Mouse (Mus musculus) kidney, embryonic 14.5 days (tissue): ENCODE data around the gene Tet3. TPM values are rescaled to one million over a fixed set of nuclear protein-coding genes. Genes with fewer than 3 reads are reported as not detected.

ENCODE experiments used
- ATAC-seq: fragments of 200-750 bp; cut with Nextera tagmentation; 2 replicates; pipeline ENCODE4 v1.8.0; 2017; ENCODE audit warnings: moderate number of reproducible peaks, mild to moderate bottlenecking, moderate TSS enrichment, moderate library complexity; ENCODE audit not compliant: low FRiP score, low TSS enrichment
- H3K27ac ChIP-seq: fragments of 300-500 bp; sonication (generic); 2 replicates; pipeline ENCODE4 v1.5.1; 2014; ENCODE audit warnings: low read depth, mild to moderate bottlenecking, low read length, moderate library complexity, mixed read lengths
- H3K27me3 ChIP-seq: fragments of 300-500 bp; sonication (generic); 2 replicates; pipeline ENCODE4 v1.6.1; 2014; ENCODE audit warnings: mild to moderate bottlenecking, low read length; ENCODE audit not compliant: control insufficient read depth, insufficient read depth
- H3K36me3 ChIP-seq: fragments of 300-500 bp; sonication (generic); 2 replicates; pipeline ENCODE4 v1.6.1; 2014; ENCODE audit warnings: low read length, mixed read lengths; ENCODE audit not compliant: control insufficient read depth, insufficient read depth
- H3K4me1 ChIP-seq: fragments of 300-500 bp; sonication (generic); 2 replicates; pipeline ENCODE4 v1.6.1; 2014; ENCODE audit warnings: low read length, mixed read lengths; ENCODE audit not compliant: control insufficient read depth, insufficient read depth
- H3K4me2 ChIP-seq: fragments of 300-500 bp; sonication (generic); replicated peaks from 2 replicates; pipeline ENCODE4 v1.6.1; 2014; ENCODE audit warnings: low read depth, mild to moderate bottlenecking, low read length
- H3K4me3 ChIP-seq: fragments of 300-500 bp; sonication (generic); 2 replicates; pipeline ENCODE4 v1.5.1; 2014; ENCODE audit warnings: mild to moderate bottlenecking, low read length
- H3K9ac ChIP-seq: fragments of 300-500 bp; sonication (generic); 2 replicates; pipeline ENCODE4 v1.6.1; 2014; ENCODE audit warnings: low read depth, mild to moderate bottlenecking, low read length, moderate library complexity
- H3K9me3 ChIP-seq: fragments of 300-500 bp; sonication (generic); 2 replicates; pipeline ENCODE4 v1.6.1; 2016; ENCODE audit warnings: low read length; ENCODE audit not compliant: control insufficient read depth
- WGBS: fragments of 180-500 bp; shearing (Covaris S2); extraction: QIAGEN DNeasy Blood & Tissue Kit; methylation state at CpG from one replicate; pipeline ENCODE4 v1.1.7; 2014; 5-methylcytosine and 5-hydroxymethylcytosine counted together
- polyA plus RNA-seq: library from polyadenylated mRNA; unstranded; fragments of >200 nt; fragmentation: Nextera tagmentation; extraction: Ambion mirVana; gene quantifications from 2 replicates; pipeline ENCODE4 v1.2.1, GENCODE M21; 2014

Gene Tet3
- polyA plus RNA-seq, 1 experiment from 2014 or later = 48.6 TPM

- H3K36me3 ChIP-seq = peaks cover 62% of the 10 kb centered on the region
- H3K4me1 ChIP-seq = no peaks in the 10 kb centered on the region
- no peaks in the 10 kb centered on the region for H3K9me3 ChIP-seq
- H3K4me2 ChIP-seq = no peak overlapping the region
- no peak overlapping the region for H3K9ac ChIP-seq
- no peaks in the 10 kb centered on the region for H3K27me3 ChIP-seq
- H3K4me3 ChIP-seq = no peak overlapping the region
- no peak for ATAC-seq
- 94% methylated on average over 4 of the region's 4 CpGs for WGBS
- no peak overlapping the region for H3K27ac ChIP-seq
These were observed 64.8 kb downstream of the Tet3 start for GRCm38 (mm10) chr6:83394122-83394521.

GRCm38 (mm10) chr6:83392166-83392780 lies 66.6 kb downstream of the Tet3 start:
- Histone ChIP-seq H3K4me1 (no peaks in the 10 kb centered on the region), H3K27ac (no peak overlapping the region), H3K27me3 (no peaks in the 10 kb centered on the region), H3K4me2 (no peak overlapping the region), H3K9ac (no peak overlapping the region), H3K36me3 (peaks cover 50% of the 10 kb centered on the region), H3K9me3 (no peaks in the 10 kb centered on the region), H3K4me3 (no peak overlapping the region)
- ATAC-seq = no peak
- WGBS = 83% methylated on average over 8 of the region's 8 CpGs

GRCm38 (mm10) chr6:83385569-83386090 lies 73.3 kb downstream of the Tet3 start:
- Histone ChIP-seq H3K27me3 (no peaks in the 10 kb centered on the region), H3K36me3 (peaks cover 54% of the 10 kb centered on the region), H3K4me2 (no peak overlapping the region), H3K27ac (no peak overlapping the region), H3K9me3 (no peaks in the 10 kb centered on the region), H3K4me3 (no peak overlapping the region), H3K4me1 (no peaks in the 10 kb centered on the region), H3K9ac (no peak overlapping the region)
- ATAC-seq = no peak
- 93% methylated on average over 9 of the region's 9 CpGs for WGBS

GRCm38 (mm10) chr6:83381510-83382491 lies 77.1 kb downstream of the Tet3 start:
- H3K27me3 ChIP-seq = no peaks in the 10 kb centered on the region
- H3K36me3 ChIP-seq = peaks cover 86% of the 10 kb centered on the region
- H3K27ac ChIP-seq = no peak overlapping the region
- no peak overlapping the region for H3K9ac ChIP-seq
- no peak overlapping the region for H3K4me2 ChIP-seq
- no peak overlapping the region for H3K4me3 ChIP-seq
- no peaks in the 10 kb centered on the region for H3K9me3 ChIP-seq
- ATAC-seq = 0 out of 2 replicates have a peak, but pooled peaks have one; percentile 46
- WGBS = 86% methylated on average over 10 of the region's 10 CpGs
- no peaks in the 10 kb centered on the region for H3K4me1 ChIP-seq

GRCm38 (mm10) chr6:83373704-83374300 lies 85.1 kb downstream of the Tet3 start:
- H3K9me3 ChIP-seq = no peaks in the 10 kb centered on the region
- 89% methylated on average over 9 of the region's 9 CpGs for WGBS
- H3K4me2 ChIP-seq = no peak overlapping the region
- no peak for ATAC-seq
- H3K9ac ChIP-seq = no peak overlapping the region
- H3K27ac ChIP-seq = no peak overlapping the region
- H3K4me3 ChIP-seq = no peak overlapping the region
- H3K4me1 ChIP-seq = no peaks in the 10 kb centered on the region
- H3K27me3 ChIP-seq = no peaks in the 10 kb centered on the region
- H3K36me3 ChIP-seq = peaks cover 99% of the 10 kb centered on the region

- Histone ChIP-seq H3K27me3 (no peaks in the 10 kb centered on the region), H3K9ac (no peak overlapping the region), H3K4me2 (no peak overlapping the region), H3K4me1 (no peaks in the 10 kb centered on the region), H3K9me3 (no peaks in the 10 kb centered on the region), H3K36me3 (peaks cover 98% of the 10 kb centered on the region), H3K4me3 (no peak overlapping the region), H3K27ac (no peak overlapping the region)
- no peak for ATAC-seq
- 90% methylated on average over 3 of the region's 3 CpGs for WGBS
These were observed 87.5 kb downstream of the Tet3 start for GRCm38 (mm10) chr6:83371350-83371749.

- Histone ChIP-seq H3K36me3 (peaks cover 95% of the 10 kb centered on the region), H3K9me3 (no peaks in the 10 kb centered on the region), H3K4me3 (no peak overlapping the region), H3K4me2 (no peak overlapping the region), H3K4me1 (no peaks in the 10 kb centered on the region), H3K27ac (no peak overlapping the region), H3K27me3 (no peaks in the 10 kb centered on the region), H3K9ac (no peak overlapping the region)
- 94% methylated on average over 21 of the region's 21 CpGs for WGBS
- no peak for ATAC-seq
These were observed 88.4 kb downstream of the Tet3 start for GRCm38 (mm10) chr6:83370316-83370965.

GRCm38 (mm10) chr6:83363075-83363474 lies 95.8 kb downstream of the Tet3 start:
- no peak overlapping the region for H3K4me3 ChIP-seq

More at GRCm38 (mm10) chr6:83363075-83363474, 95.8 kb downstream of the Tet3 start:
- H3K9me3 ChIP-seq = no peaks in the 10 kb centered on the region
- no peak for ATAC-seq
- H3K9ac ChIP-seq = no peak overlapping the region
- H3K27ac ChIP-seq = no peak overlapping the region
- H3K4me1 ChIP-seq = no peaks in the 10 kb centered on the region
- no peaks in the 10 kb centered on the region for H3K27me3 ChIP-seq
- no peak overlapping the region for H3K4me2 ChIP-seq
- 93% methylated on average over 12 of the region's 12 CpGs for WGBS
- peaks cover 58% of the 10 kb centered on the region for H3K36me3 ChIP-seq
